Mouse (Mus musculus) limb, embryonic 12.5 days (tissue): ENCODE data around the gene Ttll5. TPM values are rescaled to one million over a fixed set of nuclear protein-coding genes. Genes with fewer than 3 reads are reported as not detected.

Source experiments
- ATAC-seq: fragments of 200-750 bp; cut with Nextera tagmentation; 2 replicates; pipeline ENCODE4 v1.8.0; 2017; ENCODE audit warnings: low read depth, moderate TSS enrichment; ENCODE audit not compliant: insufficient number of reproducible peaks, insufficient read depth, low FRiP score, low TSS enrichment
- H3K27ac ChIP-seq: fragments of 300-500 bp; sonication (generic); 2 replicates; pipeline ENCODE4 v1.5.1; 2016; ENCODE audit warnings: mild to moderate bottlenecking, moderate library complexity
- H3K27me3 ChIP-seq: fragments of 300-500 bp; sonication (generic); 2 replicates; pipeline ENCODE4 v1.6.1; 2016; ENCODE audit warnings: mild to moderate bottlenecking, moderate library complexity
- H3K36me3 ChIP-seq: fragments of 300-500 bp; sonication (generic); 2 replicates; pipeline ENCODE4 v1.6.1; 2016; ENCODE audit warnings: mild to moderate bottlenecking, moderate library complexity
- H3K4me1 ChIP-seq: fragments of 300-500 bp; sonication (generic); replicated peaks from 2 replicates; pipeline ENCODE4 v1.6.1; 2016
- H3K4me2 ChIP-seq: fragments of 300-500 bp; sonication (generic); 2 replicates; pipeline ENCODE4 v1.6.1; 2016; ENCODE audit warnings: mild to moderate bottlenecking, moderate library complexity
- H3K4me3 ChIP-seq: fragments of 300-500 bp; sonication (generic); replicated peaks from 2 replicates; pipeline ENCODE4 v1.5.1; 2016; ENCODE audit warnings: mild to moderate bottlenecking
- H3K9ac ChIP-seq: fragments of 300-500 bp; sonication (generic); replicated peaks from 2 replicates; pipeline ENCODE4 v1.6.1; 2016; ENCODE audit warnings: mild to moderate bottlenecking, moderate library complexity
- H3K9me3 ChIP-seq: fragments of 300-500 bp; sonication (generic); 2 replicates; pipeline ENCODE4 v1.6.1; 2016; ENCODE audit warnings: mild to moderate bottlenecking, moderate library complexity
- WGBS: fragments of 180-500 bp; shearing (Covaris S2); methylation state at CpG from one replicate; pipeline ENCODE4 v1.1.7; 2016; 5-methylcytosine and 5-hydroxymethylcytosine counted together
- polyA plus RNA-seq: library from polyadenylated mRNA; unstranded; fragments of >200 nt; fragmentation: Nextera tagmentation; extraction: Ambion mirVana; gene quantifications from 2 replicates; pipeline ENCODE4 v1.2.1, GENCODE M21; 2016

Ttll5 gene
- polyA plus RNA-seq, 1 experiment from 2014 or later, result 14.7 TPM

DNA sequence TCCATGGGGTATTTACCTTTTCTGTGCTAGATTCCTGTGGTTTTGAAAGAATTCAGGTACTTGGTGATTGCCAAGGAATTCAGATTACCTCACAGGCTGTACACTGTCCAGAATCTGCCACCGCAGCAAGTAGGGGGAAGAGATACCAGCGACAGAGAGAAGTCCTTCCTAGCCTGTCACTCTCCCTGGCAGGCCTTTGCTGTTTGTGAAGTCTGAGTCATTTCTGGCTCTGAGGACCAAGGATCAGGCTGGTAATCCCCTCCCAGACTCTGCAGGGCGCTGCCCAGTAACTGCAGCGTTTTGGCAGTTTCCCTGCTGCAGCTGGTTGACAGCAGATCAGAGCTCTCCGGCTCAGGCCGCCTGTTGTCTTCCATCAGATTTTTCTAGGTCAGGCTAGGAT is 45.0 kb downstream of the Ttll5 start:
- 54% methylated on average over 6 of the region's 6 CpGs for WGBS
- no peak overlapping the region for H3K4me2 ChIP-seq
- peaks cover 6% of the 10 kb centered on the region; the same call in 1 of the 2 replicates for H3K4me1 ChIP-seq
- no peaks in the 10 kb centered on the region for H3K27me3 ChIP-seq
- no peaks in the 10 kb centered on the region for H3K9me3 ChIP-seq
- 0 out of 2 replicates have a peak, but pooled peaks cover 3% of the 10 kb centered on the region for H3K36me3 ChIP-seq
- H3K9ac ChIP-seq, result no peak overlapping the region
- H3K4me3 ChIP-seq, result no peak overlapping the region
- H3K27ac ChIP-seq, result peak overlapping the region; percentile 18; the same call in 1 of the 2 replicates
- no peak for ATAC-seq

DNA sequence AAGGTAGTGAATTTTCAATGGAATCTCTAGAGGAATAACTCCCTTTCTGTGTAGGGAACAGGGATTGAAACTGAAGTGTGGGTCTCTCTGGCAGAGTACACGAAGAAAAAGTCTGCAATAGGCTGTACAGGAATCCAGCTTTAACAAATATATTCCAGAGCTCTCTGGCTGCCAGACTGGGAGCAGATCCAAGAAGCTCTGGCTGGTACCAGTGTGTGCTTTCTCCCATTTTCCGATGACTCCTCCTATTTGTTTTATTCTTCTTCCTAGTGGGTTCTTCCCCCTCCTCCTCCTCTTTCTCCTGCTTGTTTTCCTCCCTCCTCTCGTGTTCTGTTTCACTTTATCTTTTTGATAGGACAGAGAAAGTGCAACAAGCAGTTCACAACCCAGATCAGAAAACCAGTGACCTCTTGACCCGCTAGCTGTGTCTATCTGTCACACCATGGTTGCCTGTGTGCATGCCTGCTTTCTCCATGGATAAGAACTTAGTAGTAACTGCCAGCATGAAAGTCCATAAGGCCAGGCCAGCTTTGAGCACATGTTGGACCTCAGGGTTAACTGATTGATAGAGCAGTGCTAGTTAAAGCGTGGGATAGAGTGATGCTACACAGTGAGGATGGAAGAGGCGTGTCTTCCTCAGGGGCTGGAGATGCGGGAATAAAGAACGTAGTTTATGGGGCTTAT is 55.3 kb downstream of the Ttll5 start:
- Histone ChIP-seq H3K9ac (no peak overlapping the region), H3K9me3 (no peaks in the 10 kb centered on the region), H3K4me2 (no peak overlapping the region), H3K4me1 (no peaks in the 10 kb centered on the region), H3K4me3 (no peak overlapping the region), H3K27me3 (no peaks in the 10 kb centered on the region), H3K36me3 (peaks cover 33% of the 10 kb centered on the region), H3K27ac (no peak overlapping the region)
- WGBS, result 86% methylated on average over 8 of the region's 8 CpGs
- no peak for ATAC-seq

DNA sequence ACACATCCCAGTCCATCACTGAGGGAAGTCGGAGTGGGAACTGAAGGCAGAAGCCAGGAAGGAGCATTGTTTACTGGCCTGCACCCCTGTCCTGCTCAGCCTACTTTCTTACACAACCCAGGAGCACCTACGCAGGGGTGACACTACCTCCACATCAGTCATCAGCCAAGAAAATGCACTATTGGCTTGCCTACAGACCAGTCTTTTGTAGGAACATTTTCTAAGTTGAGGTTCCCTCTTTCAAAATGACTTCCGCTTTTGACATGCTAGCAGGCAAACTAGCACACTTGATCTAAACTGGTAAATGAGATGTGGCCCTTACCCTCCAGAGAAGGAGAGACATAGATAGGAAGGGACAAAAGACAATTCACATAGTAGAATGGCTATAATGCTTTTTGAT is 60.6 kb downstream of the Ttll5 start:
- H3K9me3 ChIP-seq, result no peaks in the 10 kb centered on the region
- ATAC-seq, result no peak
- H3K9ac ChIP-seq, result no peak overlapping the region
- WGBS, result 94% methylated on average over 3 of the region's 3 CpGs
- peaks cover 5% of the 10 kb centered on the region for H3K4me1 ChIP-seq
- no peak overlapping the region for H3K27ac ChIP-seq
- peaks cover 3% of the 10 kb centered on the region; the same call in 1 of the 2 replicates for H3K36me3 ChIP-seq
- H3K27me3 ChIP-seq, result no peaks in the 10 kb centered on the region
- no peak overlapping the region for H3K4me2 ChIP-seq
- H3K4me3 ChIP-seq, result no peak overlapping the region

DNA sequence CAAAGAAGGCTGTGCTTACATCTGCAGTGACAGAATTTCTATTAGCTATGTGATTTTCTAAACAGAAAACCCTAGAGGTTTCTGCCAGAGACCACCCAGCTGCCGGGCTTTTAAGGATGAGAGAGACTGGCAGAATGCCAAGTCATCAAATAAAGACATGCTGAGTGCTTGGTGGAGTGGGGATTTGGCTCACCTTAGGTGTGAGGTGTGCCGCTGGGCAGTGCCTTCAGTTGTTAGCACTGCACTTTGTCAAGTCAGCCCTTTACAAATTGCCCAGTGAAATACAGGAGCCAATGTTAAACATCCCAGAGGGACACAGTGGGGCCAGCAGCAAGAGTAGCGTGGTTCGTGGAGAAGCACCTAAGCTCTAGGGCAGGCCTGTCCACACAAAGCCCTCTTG is 65.6 kb downstream of the Ttll5 start:
- Histone ChIP-seq H3K9ac (no peak overlapping the region), H3K27me3 (no peaks in the 10 kb centered on the region), H3K9me3 (no peaks in the 10 kb centered on the region), H3K4me3 (no peak overlapping the region), H3K4me2 (no peak overlapping the region), H3K36me3 (peaks cover 30% of the 10 kb centered on the region), H3K27ac (no peak overlapping the region), H3K4me1 (peaks cover 14% of the 10 kb centered on the region)
- ATAC-seq, result no peak
- WGBS, result 51% methylated on average over 4 of the region's 4 CpGs

DNA sequence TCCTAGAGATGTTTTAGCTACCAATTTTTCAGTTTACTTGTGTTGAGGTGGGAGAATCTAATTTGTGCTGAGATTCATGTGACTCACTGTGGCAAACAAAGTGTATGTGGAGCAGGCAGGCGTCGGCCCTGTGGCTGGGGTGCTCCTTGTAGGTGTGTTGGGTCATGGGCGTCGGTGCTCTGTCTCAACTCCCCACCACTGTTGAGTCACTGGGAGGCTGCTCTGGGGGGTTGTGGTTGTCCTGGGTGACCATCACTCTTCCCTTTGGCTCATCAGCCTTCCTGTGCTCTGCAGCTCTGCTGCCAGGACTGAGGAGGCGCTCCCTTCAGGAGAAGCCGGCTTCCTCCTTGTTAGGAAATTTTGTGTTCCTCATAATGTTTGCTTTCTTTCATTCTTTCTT is 79.5 kb downstream of the Ttll5 start:
- ATAC-seq, result no peak
- H3K27me3 ChIP-seq, result no peaks in the 10 kb centered on the region
- no peak overlapping the region for H3K4me3 ChIP-seq
- H3K9me3 ChIP-seq, result no peaks in the 10 kb centered on the region
- WGBS, result 88% methylated on average over 6 of the region's 6 CpGs
- peaks cover 12% of the 10 kb centered on the region; the same call in 1 of the 2 replicates for H3K36me3 ChIP-seq
- no peak overlapping the region for H3K9ac ChIP-seq
- H3K27ac ChIP-seq, result no peak overlapping the region
- H3K4me1 ChIP-seq, result no peaks in the 10 kb centered on the region
- H3K4me2 ChIP-seq, result no peak overlapping the region

DNA sequence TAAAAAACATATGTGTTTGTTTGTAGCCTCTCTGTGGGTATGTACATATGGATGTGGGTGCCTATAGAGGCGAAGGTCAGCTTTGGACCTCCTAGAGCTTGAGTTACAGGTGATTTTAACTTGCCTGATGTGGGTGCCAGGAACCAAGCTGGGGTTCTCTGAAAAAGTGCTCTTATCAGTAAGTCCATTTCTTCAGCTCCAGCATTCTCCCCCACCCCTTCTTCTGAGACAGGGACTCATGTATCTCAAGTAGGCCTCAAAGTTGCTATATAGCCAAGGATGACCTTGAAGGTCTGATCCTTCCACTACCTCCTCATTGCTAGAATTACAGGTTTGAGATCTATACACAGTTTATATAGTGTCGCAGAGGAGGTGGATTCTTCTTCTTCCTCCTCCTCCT is 81.2 kb downstream of the Ttll5 start:
- WGBS, result 81% methylated on average over 2 of the region's 2 CpGs
- no peak overlapping the region for H3K4me3 ChIP-seq
- no peak overlapping the region for H3K9ac ChIP-seq
- no peak overlapping the region for H3K27ac ChIP-seq
- no peaks in the 10 kb centered on the region for H3K4me1 ChIP-seq
- H3K36me3 ChIP-seq, result peaks cover 8% of the 10 kb centered on the region
- H3K4me2 ChIP-seq, result no peak overlapping the region
- no peaks in the 10 kb centered on the region for H3K27me3 ChIP-seq
- ATAC-seq, result no peak
- no peaks in the 10 kb centered on the region for H3K9me3 ChIP-seq

DNA sequence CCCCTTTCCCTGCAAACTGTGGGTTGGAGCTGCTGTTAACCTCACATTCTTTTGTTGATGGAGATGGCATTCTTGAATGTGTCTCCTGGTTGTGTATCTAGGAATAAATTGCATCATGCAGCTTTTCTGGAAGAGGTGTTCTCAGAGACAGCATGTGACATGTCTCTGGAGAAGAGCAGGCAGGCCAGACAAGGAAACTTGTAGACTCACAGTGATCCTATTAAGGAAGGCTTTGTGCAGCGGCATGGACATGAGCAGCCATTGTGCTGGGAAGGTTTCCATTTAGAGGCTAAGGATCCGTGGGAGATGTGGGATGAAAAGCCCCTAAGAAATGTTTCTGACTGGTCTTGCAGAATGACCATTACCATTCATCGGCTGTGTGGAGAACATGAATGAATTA is 83.4 kb downstream of the Ttll5 start:
- no peak for ATAC-seq
- H3K4me3 ChIP-seq, result no peak overlapping the region
- H3K27ac ChIP-seq, result no peak overlapping the region
- no peak overlapping the region for H3K9ac ChIP-seq
- no peaks in the 10 kb centered on the region for H3K9me3 ChIP-seq
- WGBS, result 81% methylated on average over 3 of the region's 3 CpGs
- H3K27me3 ChIP-seq, result no peaks in the 10 kb centered on the region
- no peak overlapping the region for H3K4me2 ChIP-seq
- no peaks in the 10 kb centered on the region for H3K4me1 ChIP-seq
- peaks cover 8% of the 10 kb centered on the region for H3K36me3 ChIP-seq

DNA sequence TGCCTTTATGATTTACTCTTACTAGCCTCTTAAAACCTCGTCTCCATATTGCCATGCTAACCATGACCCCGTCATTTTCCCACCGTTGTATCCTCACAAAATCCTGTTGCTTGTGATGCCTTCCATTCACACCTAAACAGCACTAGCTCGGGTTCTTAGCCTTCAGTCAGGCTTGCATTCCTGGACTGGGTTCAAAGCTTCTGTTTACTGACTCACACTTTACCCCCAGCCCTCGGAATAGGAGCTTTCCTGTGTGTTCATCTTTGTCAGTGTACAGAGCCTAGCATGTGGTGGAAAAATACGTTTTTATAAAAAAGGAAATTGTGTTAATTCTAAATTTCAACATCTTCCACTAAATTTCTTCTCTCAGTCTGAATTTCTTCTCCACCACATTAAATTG is 86.4 kb downstream of the Ttll5 start:
- H3K27me3 ChIP-seq, result no peaks in the 10 kb centered on the region
- no peak overlapping the region for H3K4me3 ChIP-seq
- no peaks in the 10 kb centered on the region for H3K4me1 ChIP-seq
- no peaks in the 10 kb centered on the region for H3K9me3 ChIP-seq
- H3K4me2 ChIP-seq, result no peak overlapping the region
- H3K36me3 ChIP-seq, result peaks cover 10% of the 10 kb centered on the region
- H3K27ac ChIP-seq, result no peak overlapping the region
- 78% methylated on average over 6 of the region's 6 CpGs for WGBS
- H3K9ac ChIP-seq, result no peak overlapping the region
- ATAC-seq, result no peak

DNA sequence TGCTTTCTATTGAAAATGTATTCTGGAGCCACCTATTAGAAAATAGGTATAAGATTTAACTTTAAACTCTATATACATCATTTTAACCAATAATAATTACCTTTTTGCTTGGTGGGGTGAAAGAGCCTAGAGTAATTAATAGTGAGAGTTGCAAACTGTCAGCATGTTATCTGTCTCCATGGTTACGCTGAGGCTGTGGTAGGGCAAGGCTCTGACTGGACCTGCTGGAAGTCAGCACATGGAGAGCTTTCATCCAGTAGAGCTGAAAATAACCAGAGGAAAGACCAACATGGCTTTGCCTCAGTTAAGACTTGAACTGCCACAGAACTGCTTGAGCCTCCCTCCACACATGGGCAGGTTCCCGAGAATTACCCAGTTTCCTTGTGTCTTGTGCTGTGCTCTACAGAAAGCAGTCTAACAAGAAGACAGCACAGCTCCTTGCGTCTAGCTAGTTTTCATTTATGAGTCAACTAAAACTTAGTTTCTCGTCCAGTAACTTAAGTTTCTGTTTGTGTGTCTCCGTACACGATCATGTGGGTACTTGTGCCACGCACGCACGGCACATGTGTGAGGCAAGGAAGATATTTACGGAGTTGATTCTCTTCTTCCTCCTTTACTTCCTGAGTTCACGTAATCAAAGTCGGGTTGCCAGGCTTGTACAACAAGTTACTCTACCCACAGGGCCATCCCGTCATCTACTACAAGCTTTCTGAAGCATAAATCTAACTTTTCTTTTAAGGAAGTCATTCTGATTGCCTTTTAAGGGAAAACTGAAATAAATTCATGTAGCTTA is 88.4 kb downstream of the Ttll5 start:
- Histone ChIP-seq H3K4me2 (no peak overlapping the region), H3K4me1 (no peaks in the 10 kb centered on the region), H3K27me3 (no peaks in the 10 kb centered on the region), H3K9me3 (no peaks in the 10 kb centered on the region), H3K9ac (no peak overlapping the region), H3K4me3 (no peak overlapping the region), H3K36me3 (peaks cover 16% of the 10 kb centered on the region), H3K27ac (no peak overlapping the region)
- no peak for ATAC-seq
- WGBS, result 89% methylated on average over 13 of the region's 13 CpGs

DNA sequence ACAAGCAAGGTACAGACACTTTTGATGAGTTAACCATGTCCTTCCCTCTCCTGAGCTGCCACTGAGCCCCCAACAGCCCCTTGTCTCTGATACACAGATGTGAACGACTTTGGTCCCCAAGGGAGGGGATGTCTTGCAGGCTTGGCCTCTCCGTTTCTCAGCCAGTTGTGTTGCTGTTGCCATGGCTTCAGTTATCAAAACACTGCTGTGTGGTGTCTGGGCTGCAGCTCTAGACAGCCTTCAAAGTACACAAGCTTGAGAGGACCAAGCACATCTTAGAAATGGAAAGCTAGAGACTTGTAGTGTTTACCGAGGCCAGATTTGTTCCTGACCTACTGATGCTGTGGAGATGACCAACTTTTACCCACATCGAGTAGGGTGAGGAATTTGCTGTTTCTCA is 102.4 kb downstream of the Ttll5 start:
- no peaks in the 10 kb centered on the region for H3K27me3 ChIP-seq
- no peaks in the 10 kb centered on the region for H3K9me3 ChIP-seq
- no peak overlapping the region for H3K27ac ChIP-seq
- no peak overlapping the region for H3K9ac ChIP-seq
- no peak overlapping the region for H3K4me2 ChIP-seq
- no peak for ATAC-seq
- H3K36me3 ChIP-seq, result peaks cover 22% of the 10 kb centered on the region
- WGBS, result 64% methylated on average over 4 of the region's 4 CpGs
- H3K4me3 ChIP-seq, result no peak overlapping the region
- no peaks in the 10 kb centered on the region for H3K4me1 ChIP-seq

DNA sequence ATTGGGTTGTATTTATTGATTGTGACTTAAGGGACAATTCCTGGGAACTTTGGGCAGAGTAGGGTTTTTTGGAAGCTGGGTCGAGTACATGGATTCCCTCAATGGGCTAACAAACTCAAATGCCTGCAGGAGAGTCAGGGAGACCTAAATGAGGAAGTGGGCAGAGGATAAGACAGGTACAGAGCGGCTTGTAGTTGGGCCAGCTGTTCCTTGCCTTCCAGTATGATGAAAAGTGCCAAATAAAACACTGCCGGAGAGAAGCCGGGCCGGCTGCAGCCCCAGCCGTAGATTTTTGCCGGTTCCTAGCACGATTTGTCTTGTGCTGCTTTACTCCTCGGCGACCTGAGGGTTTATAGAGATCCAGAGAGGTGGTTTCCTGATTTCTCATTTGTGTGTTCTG is 104.1 kb downstream of the Ttll5 start:
- no peaks in the 10 kb centered on the region for H3K4me1 ChIP-seq
- H3K27me3 ChIP-seq, result no peaks in the 10 kb centered on the region
- H3K36me3 ChIP-seq, result peaks cover 21% of the 10 kb centered on the region
- H3K9me3 ChIP-seq, result no peaks in the 10 kb centered on the region
- ATAC-seq, result no peak
- no peak overlapping the region for H3K4me2 ChIP-seq
- no peak overlapping the region for H3K9ac ChIP-seq
- no peak overlapping the region for H3K27ac ChIP-seq
- 92% methylated on average over 10 of the region's 10 CpGs for WGBS
- H3K4me3 ChIP-seq, result no peak overlapping the region
